Mouse (Mus musculus) left cerebral cortex, adult 11 months (tissue): ENCODE measurements around the gene Nfatc3.

Experiments
- DNase-seq: peaks from one replicate; pipeline ENCODE4 v3.0.0; 2022; ENCODE audit warnings: low spot score

The Nfatc3 gene

DNA sequence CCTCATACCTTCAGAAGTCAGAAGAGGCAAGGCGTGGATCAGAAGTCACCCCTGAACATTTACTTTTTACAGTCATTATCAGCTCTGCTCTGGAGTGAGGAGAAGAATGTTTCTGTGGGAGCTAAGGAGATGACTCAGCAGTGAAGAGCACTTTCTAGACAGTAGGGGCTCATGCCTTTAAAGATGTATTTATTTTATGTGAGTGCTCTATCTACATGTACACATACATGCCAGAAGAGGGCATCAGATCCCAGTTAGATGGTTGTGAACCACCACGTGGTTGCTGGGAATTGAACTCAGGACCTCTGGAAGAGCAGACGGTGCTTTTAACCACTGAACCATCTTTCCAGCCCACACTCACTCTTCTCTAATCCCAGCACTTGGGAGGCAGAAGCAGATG lies 68.4 kb downstream of the Nfatc3 start:
- DNase-seq = no peak

DNA sequence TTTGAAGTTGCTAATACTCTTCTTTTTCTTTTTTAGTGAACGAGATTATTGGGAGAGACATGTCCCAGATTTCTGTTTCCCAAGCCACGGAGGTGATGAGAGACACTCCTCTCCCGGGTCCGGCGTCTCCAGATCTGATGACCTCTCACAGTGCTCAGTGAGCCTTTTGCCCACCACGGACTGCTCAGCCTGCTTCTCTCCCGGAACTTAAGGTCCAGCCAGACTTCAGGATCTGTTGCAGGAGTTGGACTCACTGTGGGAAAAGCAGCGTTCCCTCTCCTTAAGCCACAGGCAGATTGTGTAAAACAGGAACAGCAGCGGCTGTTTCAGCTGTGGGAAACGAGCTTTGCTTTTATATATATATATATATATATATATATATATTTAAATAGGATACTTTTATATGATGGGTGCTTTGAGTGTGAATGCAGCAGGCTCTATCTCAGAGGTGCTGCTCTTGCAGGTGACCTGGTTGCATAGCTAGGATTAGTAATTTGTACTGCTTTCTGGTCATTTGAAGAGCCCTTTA lies 69.3 kb downstream of the Nfatc3 start:
- no peak for DNase-seq

DNA sequence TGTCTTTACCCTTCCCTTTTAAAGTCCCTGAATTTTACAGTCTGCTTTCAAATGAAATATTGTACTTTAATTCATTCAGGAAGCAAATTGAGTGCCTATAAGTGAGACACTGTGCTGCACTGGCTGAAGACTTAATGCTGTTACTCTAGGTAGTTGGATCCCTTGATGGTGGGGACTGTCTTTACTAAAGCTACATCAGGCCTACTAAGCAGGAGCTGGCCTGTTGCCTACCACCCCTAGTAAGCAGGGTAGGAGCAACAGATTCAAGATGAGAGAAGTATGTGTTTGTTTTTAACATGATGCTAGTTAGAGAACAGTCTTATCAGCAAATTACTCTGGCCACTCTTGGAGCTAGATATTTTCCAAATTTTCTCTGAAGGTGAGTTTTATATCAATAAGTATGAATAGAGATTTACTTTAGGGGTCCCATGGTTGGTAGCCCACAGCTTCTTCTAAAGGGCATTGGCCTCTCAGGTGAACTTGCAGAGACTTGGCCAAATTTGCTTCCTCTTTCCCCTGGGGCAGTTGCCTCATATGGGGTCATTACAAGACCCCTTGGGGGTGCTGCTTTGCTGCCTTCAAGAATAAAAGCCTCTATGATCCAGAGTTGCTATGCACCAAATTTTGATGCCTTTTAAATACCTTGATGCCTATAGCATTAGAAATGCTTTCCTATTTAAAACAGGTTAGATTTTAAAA lies 70.7 kb downstream of the Nfatc3 start:
- no peak for DNase-seq

DNA sequence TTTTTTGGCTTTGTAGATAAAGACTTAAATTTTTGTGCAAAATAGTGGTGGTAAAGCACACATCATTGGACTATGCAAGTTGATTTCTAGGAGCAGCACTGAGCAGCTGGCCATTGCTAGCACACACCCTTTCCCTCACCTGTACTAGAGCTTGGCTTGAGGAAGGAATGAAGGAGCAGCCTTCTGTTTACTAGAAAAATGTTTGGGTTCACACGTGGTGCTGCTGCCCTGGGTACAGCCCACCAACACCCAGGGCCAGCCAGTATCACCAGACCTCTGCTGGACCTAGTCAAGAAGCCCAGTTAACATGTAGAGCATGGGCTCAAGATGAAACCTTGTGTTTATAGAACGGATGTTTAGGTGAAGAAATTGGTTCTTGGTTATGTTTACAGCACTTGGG lies 71.4 kb downstream of the Nfatc3 start:
- no peak for DNase-seq

DNA sequence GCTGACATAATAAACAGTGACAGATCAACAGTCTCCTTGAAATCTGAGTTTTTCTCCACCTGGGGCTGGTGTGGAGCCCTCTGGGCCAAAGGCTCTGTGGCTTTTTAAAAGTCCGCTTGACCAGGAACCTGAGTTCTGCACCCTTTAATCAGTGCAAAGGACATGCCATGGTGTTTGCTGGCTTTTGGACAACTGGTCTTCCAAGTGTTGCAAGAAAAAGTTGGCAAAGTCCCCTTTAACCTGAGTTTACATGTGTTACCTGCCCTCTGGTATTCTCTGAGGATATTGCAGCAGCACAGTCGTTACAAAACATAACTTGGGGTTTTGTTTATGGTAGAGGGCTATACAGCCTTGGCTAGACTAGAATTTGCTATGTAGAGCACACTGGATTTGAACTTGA lies 71.9 kb downstream of the Nfatc3 start:
- no peak for DNase-seq

DNA sequence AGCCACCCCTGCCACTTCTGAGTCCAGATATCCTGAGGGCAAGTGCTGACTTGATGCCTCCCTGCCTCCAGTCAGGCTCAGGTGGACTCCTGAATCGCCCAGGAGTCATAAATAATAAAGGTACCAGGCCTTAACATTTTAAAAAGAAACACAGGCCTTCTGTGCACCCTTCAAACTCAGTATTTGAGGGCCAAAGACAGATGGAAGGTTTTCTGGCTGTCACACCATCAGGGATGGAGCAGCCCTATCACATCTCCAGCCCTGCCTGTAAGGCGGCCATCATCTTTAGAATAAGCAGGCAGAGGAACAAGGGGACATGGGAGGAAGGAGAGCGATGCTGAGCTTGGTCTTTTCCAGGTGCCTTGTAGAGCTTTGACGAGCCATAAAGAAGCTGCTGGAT lies 72.4 kb downstream of the Nfatc3 start:
- DNase-seq = no peak

DNA sequence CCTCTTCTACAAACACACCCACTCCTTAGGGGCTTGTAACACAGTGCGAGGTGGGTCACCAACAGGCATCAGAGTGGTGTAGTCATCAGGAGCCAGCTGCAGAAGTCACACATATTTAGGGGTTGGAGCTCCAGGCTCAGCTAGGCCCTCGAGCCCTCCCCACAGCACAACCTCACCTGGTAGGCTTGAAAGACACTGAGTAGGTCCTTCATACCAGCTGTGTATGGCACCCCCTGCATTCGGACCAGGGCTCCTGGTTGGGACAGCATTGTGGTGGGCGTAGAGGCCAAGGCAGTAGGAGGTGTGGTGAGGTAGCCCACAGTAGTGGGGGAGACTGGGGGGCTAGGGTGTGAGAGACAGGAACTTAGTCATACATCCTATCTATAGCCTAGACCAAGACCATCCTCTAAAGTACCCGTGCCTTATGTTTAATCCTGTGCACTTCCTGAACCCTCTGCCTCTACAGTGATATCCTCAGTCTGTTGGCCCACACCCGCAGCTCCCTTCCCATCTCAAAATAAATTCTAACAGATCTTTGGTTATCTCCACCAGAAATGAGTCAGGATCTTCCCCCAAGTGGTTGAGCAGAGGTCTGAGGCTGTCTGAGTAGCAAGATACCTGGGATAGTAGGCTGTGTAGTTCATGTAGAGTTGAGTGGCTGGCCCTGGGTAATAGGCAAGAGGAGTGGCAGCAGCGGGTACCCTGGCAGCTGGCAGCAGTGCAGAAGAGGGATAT lies 73.0 kb downstream of the Nfatc3 start:
- DNase-seq = no peak

DNA sequence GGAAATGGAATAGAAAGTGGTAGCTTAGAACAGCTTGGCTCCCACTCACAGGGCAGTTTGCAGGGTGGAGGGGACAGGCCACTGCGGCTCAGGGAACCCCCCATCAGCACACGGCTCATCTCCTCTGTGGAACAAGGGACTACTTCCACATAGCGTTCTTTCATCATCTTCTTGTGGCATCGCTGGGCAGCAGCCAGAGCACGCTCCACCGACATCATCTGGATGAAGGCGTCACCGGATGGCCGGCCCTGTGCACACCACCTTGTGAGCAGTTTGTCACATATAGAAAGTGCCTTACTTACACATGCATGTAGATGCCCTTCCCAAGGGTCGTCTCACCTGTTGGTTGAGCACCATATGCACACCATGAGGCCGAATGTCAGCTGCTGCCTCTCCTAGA lies 73.7 kb downstream of the Nfatc3 start:
- no peak for DNase-seq

DNA sequence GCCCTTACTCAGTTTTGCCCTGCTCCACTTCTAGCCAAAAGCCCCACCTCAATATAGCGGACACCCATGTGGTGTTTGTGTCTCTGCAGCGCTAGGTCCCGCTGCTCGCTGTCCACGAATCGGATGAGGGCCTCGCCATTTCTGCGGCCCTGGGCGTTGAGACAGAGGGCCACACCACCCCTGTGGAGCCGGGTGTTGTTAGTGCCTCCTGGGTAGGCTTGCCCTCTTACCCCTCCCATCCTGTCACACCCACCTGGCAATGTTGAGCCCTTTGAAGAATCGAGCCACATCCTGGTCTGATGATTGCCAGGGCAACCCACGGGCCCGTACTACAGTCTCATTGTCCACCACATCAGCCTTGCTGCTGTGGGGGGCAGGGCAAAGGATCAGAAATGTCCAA lies 74.9 kb downstream of the Nfatc3 start:
- no peak for DNase-seq

DNA sequence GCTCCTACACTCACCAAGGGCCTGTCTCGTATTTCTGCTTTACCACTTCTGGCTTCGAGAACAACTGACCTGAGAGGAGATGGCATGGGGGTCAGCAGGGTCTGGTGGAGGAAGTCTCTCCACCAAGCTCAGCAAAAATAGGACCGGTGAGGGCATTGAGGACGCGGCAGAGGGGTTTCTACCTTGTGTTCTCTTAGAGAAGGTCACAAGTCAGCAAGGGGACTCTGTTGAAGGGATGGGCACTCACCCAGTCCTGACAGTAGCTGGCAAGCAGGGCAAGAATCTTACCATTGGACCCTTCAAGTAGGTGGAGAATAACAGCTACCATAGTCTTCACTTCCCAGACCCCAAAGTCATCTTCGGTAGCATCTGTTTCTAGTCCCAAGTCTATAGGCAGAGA lies 75.3 kb downstream of the Nfatc3 start:
- no peak for DNase-seq

DNA sequence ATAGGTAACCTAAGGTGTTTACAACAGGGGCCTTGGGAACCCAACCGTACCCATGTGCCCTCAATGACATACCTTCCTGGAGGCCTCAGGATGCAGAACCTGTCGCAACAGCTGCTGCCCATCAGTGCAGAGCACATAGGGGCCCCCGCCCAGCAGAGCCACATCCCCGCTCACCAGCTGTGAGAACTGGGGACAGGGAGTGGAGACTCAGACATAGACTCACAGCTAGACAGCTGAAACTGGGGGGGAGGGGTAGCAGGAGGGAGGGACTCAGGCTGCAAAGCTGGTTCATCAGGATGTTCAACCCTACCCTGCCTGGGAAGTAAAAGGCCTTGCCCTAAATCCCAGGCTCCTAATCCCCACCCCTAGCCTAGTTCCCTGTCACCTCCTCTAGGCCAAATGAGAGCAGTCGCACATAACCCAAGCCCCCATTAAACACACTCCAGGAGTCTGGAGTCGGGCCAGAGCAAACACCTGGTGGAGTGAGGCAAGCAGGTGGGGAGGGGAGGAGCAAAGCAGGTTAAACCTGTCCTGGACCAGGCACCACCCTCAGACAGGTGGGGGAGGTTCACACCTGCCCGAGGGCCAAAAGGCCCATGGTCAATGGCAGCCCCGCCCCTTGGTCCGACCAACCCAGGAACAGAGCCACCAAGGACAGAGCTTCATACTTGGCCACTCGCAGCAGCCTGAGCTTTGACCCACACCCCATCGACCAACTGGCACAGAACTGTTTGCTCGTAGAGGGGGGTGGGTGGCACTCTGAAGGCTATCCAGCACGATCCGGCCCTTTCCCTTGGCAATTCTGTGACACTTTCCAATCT lies 76.3 kb downstream of the Nfatc3 start:
- DNase-seq = no peak

DNA sequence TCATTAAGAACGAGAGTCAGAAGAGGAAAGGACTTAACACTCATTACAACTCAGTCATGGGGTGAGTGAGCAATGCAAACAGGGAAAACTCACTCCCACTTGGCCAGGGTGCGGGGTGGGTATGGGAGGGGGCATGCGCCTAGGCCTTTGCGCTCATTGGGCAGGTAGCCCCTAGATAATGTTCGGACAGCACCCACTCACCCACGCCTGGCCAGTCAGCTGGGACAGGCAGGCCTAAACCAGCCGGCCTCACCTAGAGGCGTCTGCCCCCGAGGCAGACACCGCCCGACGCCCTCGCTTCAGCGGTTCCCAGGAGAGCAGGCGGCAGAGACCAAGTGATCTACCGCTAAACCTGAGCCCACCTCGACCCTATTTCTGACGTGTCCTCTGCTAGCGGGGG lies 77.0 kb downstream of the Nfatc3 start:
- no peak for DNase-seq

DNA sequence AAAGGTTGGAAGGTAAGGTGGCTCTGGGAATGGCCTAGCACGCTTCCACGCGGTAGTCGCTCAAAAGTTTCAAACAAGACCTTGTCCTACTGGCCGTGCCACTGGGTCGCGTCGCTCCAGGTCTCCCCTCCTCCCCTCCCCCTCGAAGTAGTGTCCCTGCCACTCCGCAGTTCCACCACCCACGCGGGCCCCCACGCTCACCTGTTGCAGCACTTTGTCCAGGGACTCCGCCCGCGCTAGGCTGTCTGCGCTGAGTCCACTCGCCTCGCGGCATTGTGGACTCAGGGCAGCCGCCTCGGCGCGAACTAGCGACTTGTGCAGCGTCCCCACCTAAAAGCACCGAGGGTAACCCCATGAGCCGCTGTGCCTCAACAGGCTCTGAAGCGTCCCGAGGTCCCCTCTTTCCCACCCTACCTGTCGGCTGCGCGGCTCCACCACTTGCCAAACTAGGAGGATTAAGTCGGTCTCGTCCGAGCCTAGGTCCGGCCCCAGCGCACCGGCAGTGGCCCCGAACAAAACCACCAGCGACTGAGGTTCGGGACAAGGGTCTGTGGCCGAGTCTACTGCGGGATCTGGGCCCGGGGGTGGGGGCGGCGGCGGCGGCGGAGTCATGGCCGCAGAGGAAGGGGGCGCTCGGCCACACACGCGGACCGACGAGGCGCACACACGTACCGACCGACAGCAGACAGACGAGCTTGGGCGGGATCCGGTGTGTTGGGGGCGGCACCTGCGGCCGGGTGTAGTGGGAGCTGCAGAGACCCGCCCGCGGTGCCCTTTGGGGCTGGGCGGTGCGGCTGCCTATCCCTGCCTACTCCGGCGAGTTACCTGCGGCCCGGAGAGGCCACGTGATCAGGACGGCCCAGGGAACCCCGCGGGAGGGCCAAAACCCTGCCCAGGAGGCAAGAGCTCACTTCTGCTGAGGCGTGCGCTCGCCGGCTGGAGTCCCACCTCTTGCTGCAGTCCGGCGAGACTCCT lies 77.8 kb downstream of the Nfatc3 start, which contains the start of gene Esrp2:
Gene Esrp2, minus strand, starts transcription at position 819 of the 975 bp plus-strand sequence.
- DNase-seq = no peak

DNA sequence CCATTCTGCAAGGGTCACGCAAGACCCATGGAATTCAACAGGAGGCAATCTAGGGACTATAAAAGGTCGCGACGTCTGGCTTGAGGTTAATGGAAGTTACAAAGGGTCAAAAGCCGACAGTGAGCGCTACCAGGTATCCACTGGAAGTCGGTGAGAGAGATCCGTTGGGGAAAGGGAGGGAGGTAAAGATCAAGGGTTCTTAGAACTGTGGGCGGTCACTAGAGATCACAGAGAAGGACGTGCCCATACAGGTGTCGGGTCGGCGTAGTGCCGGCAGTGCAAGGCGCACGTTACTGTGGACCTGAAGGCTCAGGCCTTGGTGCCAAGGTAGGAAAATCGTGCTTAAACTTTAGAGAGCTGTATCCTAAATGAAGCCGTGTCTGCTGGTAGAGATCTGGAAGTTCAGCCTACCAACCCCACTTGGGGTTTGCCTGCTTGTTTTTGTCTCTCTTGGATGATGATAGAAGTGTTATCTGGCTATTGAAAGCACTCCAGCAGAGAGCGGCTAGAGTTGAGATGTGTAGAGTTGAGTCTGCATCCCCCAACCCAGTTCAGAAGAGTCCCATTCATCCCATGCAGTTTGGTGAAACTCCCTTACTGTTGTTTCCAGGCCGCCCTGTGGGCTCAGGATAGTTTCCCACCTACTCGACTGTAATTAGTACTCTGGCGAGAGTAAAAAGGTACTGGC lies 78.7 kb downstream of the Nfatc3 start:
- DNase-seq = no peak

DNA sequence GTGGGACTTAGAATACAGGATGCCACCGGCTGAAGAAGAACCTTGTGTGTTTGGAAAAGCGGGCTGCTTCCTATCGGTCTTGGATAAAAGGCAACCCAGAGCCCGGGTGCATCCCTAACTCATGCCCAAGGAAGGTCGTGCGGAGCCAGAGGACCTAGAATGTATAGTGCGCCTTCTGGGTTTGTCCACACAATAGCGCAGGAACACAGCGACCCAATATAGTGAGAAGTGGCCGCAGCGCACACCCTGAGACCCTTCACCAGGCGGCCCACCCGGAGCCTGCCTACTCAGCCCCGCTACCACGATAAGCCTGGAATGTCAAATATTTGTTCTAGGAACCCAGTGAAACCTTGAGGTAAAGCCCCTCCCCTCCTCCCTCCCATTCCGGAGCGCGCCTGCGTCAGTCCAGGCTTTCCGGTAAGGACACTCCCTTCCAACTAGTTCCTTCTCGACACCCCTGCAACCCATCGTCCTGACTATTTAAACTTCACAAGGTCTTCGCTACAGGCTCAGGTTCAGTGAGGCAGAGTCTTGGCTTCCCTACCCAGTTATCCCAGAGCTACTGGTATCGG lies 79.4 kb downstream of the Nfatc3 start:
- DNase-seq = no peak

DNA sequence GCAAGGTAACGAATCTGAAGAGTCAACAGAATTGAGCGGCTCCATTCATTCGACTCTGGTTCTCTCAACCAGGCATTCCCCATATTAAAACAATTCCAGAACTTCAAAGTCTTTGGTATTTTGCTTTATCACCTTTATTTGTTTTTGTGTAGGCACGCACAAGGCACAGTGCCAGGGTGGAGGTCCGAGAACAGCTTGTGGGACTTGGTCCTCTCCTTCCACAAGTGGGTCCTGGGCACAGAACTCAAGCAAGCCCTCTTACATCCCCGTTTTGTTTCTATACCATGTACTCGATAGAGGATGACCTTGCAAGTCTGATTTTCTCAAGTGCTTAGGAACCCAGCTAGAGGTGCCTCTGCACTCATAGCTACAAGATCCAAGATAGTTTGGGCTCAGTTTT lies 80.0 kb downstream of the Nfatc3 start:
- DNase-seq = no peak

DNA sequence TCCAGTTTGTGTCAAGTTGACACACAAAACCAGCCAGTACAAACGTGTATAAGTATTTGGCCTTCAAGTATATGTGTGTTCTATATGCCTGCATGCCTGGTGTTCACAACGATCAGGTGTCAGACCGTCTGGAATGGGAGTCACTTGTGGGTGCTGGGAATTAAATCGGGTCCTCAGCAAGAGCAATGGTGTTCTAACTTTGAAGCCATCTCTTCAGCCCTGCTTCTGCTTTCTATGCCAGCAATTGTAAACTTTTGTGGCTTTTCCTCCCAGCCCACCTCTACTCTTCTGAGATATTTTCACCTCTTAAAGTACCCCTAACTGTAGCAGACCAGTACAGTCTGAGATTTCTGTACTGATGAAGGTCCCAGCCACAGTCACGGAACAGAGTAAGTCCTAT lies 81.6 kb downstream of the Nfatc3 start:
- no peak for DNase-seq

DNA sequence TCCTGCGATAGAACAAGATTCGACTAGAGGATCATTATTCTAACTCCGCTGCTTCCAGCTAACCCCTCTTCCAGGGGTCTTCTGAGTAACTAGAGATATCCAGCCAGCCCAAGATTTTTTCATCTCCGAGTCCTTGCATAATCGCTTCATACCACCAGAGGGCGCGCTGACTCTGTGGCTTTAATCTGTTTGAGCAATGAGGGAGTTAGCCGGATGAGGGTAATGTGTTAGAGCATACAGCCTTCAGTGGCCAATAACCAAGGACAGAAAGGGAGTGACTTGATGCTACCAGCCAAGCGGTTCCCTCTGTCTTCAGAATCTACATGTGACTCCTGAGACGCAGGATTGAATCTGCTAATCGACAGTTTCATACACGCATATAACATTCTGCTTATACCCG lies 82.1 kb downstream of the Nfatc3 start:
- DNase-seq = peak; percentile 64

DNA sequence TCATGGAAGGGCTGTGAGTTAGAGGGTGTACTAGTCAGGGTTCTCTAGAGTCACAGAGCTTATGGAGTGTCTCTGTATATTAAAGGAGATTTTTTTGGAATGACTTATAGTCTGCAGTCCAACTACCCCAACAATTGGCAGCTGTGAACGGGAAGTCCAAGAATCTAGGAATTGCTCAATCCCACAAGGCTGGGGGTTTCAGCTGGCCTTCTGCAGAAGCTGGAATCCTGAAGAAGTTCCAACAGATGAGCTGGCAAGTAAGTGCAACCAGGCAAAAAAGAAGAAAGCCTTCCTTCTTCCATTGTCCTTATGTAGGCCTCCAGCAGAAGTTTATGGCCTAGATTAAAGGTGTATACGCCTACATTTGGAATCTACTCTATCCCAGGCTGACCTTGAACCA lies 86.7 kb downstream of the Nfatc3 start:
- DNase-seq = no peak

DNA sequence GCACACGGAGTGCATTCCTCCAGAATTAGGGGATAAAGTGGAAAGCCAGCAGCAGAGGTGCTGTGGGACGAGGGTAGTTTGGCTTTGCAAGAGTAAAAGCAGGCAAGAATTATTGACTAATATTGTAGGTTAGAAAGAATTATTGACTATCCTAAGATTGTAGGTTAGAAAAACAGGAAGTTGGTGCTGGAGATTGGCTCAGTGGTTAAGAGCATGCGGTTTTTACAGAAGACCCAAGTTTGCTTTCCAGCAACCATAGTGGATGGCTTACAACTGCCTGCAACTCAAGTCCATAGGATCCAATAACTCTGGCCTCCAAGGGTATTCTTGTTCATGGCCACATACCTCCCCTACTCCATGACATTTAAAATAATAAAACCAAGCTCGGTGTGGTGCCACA lies 87.4 kb downstream of the Nfatc3 start:
- DNase-seq = no peak
